Mouse (Mus musculus) ES-Bruce4 (cell line): ENCODE measurements around the gene Hoxa13.

Experiments used
- CTCF ChIP-seq: IDR thresholded peaks from one replicate; pipeline ENCODE4 v1.8.1; 2011; ENCODE audit warnings: low read depth, low read length
- EP300 ChIP-seq: IDR thresholded peaks from 2 replicates; pipeline ENCODE4 v1.6.1; 2011; ENCODE audit warnings: low read depth, low read length; ENCODE audit not compliant: insufficient read depth
- POLR2A ChIP-seq: IDR thresholded peaks from one replicate; pipeline ENCODE4 v1.8.1; 2011; ENCODE audit warnings: low read length; ENCODE audit not compliant: insufficient read depth

DNA sequence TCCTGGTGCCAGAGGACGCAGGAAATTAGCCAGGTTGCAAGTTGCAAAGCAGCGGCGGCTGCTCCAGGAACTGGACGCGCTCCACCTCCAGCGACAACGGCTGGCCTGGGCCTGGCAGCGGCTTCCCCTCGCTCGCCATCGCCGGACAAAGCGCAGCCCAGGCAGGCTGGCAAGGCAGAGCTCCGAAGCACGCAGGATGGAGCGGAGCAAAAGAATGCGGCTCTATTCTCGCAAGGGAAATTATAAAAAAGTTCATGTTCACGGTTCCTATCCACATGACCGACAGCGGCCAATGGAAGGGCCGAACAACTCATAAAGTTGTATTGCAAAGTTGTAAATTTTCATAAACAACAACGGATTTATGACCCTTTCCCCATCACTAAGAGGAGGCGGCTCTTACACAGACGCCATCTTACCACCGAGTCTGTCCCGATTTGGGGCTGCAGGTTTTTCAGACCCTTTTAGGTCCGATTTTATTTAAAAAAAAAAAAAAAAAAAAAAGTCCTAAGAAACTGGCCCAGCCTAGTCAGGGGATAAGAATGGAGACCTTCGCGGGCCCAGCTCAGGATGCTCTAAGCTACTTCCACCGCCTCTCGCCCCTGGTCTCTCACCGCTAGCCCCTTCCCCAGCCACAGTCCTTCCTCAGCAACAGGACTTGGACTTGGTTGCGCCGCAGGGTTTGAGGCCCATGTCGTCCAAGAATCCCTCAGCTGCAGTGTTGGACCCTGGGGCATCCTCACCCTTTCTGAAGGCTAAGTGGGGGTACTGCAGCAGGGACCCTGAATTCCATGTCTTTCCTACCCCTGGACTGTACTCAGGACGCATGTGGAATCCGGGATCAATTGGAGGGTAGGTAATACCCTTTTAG, 47.3 kb downstream of the Hoxa13 start, which contains the start of the genes Hoxa3 and Gm28308:
- no peak for TF ChIP-seq CTCF
- no peak for TF ChIP-seq POLR2A
- TF ChIP-seq EP300, result no peak
